Mouse (Mus musculus): Measurements from ENCODE around the gene Slc52a3. TPM values are rescaled to one million over a fixed set of nuclear protein-coding genes. Genes with fewer than 3 reads are reported as not detected.

Slc52a3 gene
- total RNA-seq, 2 experiments from 2014 or later, result 0.07 to 1.0 TPM

DNA sequence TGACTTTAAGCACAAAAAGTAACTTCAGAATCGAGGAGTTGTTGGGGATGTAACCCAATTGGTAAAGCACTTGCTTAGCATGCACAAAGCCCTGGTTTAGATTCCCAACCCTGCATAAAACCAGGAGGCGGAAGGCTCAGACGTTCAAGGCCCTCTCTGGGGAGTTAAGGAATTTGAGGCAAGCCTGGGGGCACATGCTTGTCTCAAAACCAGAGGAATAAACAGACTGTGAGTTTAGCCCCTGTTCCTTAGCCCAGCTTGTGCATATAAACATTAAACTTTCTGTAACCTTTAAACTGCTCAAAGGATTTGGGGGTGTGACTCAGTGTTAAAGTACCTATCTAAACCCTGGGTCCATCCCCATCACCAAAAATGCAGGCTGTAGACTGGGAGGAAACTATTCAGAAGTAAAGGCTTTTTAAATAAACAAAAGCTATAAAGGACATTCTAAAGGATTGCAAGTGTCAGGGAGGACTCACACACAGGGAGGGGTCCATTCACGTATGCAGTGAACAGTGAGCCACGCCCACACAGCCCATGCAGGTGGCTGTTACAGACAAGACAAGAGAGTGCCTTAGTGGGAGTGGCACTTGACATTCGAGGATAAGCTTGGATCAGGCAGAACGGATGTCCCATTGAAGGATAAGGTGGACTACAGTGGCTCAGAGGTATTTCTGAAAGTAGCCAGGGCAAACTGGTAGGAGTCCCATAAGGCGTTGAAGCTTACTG, 1.6 kb downstream of the Slc52a3 start:
- no peak for ATAC-seq (ENCODE audit: poor library complexity, severe bottlenecking)

GRCm38 (mm10) chr2:151998505-151998899, 2.2 kb downstream of the Slc52a3 start:
- ATAC-seq (ENCODE audit: poor library complexity, severe bottlenecking), result no peak

- no peak for ATAC-seq (ENCODE audit: poor library complexity, severe bottlenecking)
Measured at GRCm38 (mm10) chr2:151998932-151999331, 2.6 kb downstream of the Slc52a3 start.

DNA sequence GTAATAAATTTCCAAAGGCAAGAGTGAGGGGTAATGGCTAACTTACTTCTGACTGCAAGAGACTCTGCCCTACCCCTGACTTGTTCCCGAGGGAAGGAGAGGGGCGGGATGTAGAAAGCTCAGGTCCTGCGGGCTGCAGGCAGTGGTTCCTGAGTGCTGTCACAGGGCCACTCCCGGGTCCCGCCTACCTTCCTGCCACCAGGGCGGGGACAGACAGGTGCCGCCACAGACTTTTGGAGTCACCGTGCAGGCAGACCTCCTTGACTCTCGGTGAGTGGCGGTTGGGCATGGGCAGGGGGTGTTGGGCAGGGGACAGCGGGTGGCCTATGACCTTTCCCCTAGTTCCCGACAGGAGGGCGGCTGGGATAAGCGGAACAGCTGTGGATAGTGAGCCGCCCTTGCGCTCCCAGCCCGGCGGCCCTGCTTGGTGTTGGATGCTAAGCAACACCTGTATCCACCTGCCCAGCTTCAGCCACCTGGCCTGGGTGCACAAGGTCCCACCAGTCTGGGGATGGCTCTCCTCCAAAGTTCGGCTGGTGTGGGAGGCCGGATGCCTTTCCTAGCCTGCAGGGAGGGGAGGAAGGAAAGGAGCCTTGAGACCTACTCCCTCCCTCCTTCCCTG, 3.5 kb downstream of the Slc52a3 start:
- ATAC-seq (ENCODE audit: poor library complexity, severe bottlenecking), result no peak

DNA sequence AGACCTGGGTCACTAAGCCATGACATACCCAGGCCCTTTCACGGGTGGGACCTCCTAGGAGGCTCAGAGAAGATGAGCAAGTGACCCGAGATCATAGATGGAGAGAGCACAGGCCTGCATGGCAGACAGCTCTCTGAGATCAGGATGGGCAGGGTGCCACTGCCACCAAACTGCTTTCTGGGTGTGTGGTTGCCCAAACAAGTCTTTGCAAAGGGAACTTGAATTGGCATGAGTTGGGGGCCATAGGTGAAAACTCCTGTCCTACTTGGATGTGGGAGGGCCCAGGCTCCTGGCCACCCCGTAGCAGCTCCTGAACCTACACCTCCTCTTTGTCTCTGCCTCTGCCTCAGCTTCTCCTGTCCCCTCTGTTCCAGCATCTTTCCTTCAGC, 4.0 kb downstream of the Slc52a3 start:
- no peak for ATAC-seq (ENCODE audit: poor library complexity, severe bottlenecking)

GRCm38 (mm10) chr2:152000735-152001134, 4.4 kb downstream of the Slc52a3 start:
- ATAC-seq (ENCODE audit: poor library complexity, severe bottlenecking), result no peak

DNA sequence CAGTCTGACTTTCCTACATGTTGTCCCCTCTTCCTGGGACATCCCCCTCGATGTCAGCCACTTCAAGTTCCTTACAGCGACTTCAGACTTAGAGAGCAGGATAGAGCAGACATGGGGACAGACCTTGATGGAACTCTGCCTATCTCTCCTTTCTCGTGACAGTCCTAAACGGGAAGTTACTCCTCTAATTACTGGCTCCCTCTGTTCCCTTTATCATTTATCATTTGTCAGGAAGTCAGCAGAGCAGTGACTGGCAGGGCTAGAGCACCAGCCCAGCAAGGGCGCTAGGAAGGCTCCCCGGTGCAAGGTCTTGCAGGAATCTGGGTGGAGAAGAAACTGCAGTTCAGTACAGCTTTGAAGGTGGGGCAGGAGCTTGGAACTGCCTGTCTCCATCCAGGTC, 6.2 kb downstream of the Slc52a3 start:
- ATAC-seq (ENCODE audit: poor library complexity, severe bottlenecking), result no peak

DNA sequence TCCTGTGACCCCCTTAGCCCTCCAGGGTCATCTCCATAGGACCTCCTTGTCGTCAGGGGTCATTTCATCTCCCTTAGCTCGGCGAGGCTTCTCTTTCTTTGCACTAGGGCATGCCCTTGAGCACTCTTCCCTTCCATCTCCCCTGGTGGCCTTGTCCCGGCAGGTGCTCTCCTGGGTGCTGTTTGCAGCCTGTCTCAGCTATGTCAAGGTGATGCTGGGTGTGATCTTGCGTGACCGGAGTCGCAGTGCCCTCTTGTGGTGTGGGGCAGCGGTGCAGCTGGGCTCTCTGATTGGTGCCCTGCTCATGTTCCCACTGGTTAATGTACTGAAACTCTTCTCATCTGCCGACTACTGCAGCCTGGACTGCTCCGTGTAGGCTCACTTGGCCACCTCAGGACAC, 11.5 kb downstream of the Slc52a3 start:
- no peak for ATAC-seq (ENCODE audit: poor library complexity, severe bottlenecking)

- ATAC-seq (ENCODE audit: poor library complexity, severe bottlenecking), result no peak
Measured at GRCm38 (mm10) chr2:152009061-152009779, 12.9 kb downstream of the Slc52a3 start.

DNA sequence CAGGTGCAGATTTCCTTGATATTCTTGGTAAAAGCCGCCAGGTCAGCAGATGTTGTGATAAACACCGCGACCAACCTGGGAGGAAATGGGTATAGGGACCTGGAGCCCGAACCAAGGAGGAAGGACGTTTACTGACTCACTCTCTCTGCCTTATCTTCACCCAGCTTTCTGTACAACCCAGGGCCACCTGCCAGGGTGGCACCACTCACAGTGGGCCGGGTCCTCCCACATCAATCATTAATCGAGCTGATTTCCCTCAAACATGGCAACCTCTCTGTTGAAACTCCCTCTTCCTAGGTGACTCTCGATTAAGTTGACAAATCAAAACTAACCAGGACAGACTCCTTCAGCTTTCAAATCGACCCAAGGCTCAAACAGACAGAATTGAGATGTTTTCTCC, 13.9 kb downstream of the Slc52a3 start:
- ATAC-seq (ENCODE audit: poor library complexity, severe bottlenecking), result no peak

- no peak for ATAC-seq (ENCODE audit: poor library complexity, severe bottlenecking)
Measured at GRCm38 (mm10) chr2:152010661-152011060, 14.3 kb downstream of the Slc52a3 start.

- ATAC-seq (ENCODE audit: poor library complexity, severe bottlenecking), result no peak
Measured at GRCm38 (mm10) chr2:152011724-152012123, 15.4 kb downstream of the Slc52a3 start.

DNA sequence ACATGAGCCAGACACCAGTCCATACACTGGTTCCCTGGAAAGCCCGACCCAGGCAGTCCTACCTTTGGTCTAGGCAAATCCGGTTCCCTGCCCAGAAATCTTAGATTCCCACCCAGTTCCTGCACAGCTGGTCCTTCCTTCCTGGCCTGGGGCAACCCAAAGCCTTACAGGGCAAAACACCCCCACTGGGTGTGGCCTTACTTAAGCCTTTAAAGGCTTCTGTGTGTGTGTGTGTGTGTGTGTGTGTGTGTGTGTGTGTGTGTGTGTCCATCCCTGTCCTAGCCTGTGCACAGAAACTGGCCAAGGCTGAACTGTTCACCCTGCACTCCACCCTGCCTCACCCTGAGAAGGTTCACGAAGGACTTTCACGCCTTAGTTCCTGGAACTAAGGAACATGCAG, 15.9 kb downstream of the Slc52a3 start:
- peak; percentile 58 for ATAC-seq (ENCODE audit: poor library complexity, severe bottlenecking)

- peak; percentile 63 for ATAC-seq (ENCODE audit: poor library complexity, severe bottlenecking)
Measured at GRCm38 (mm10) chr2:152012701-152013100, 16.4 kb downstream of the Slc52a3 start.

GRCm38 (mm10) chr2:152015997-152016396, 19.7 kb downstream of the Slc52a3 start:
- no peak for ATAC-seq (ENCODE audit: poor library complexity, severe bottlenecking)

GRCm38 (mm10) chr2:152016666-152017065, 20.4 kb downstream of the Slc52a3 start:
- ATAC-seq (ENCODE audit: poor library complexity, severe bottlenecking), result no peak

DNA sequence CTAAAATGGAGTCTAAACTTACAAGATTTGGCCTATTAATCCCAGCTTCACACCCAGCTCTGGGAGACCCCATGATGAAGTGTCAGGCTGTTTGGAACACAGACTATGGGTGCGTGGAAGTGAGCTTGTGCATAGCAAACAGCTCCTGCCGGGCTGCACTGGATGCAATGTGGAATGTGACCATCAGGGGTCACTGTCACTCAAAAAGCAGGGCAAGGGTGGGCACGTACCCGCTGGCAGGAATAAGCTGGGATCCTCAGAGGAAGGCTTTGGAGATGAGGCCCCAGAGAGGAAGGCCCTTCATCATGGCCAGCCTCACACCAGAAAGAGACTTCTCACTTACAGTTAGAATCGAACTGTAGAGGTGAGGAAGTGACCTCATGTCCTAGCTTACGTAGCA, 23.9 kb downstream of the Slc52a3 start:
- ATAC-seq (ENCODE audit: poor library complexity, severe bottlenecking), result peak; percentile 77

- ATAC-seq (ENCODE audit: poor library complexity, severe bottlenecking), result no peak
Measured at GRCm38 (mm10) chr2:152022022-152022421, 25.7 kb downstream of the Slc52a3 start.

GRCm38 (mm10) chr2:152024883-152025422, 28.6 kb downstream of the Slc52a3 start:
- no peak for ATAC-seq (ENCODE audit: poor library complexity, severe bottlenecking)

- peak; percentile 95 for ATAC-seq (ENCODE audit: poor library complexity, severe bottlenecking)
Measured at GRCm38 (mm10) chr2:152029252-152030082, 33.2 kb downstream of the Slc52a3 start.

GRCm38 (mm10) chr2:152030986-152031385, 34.7 kb downstream of the Slc52a3 start:
- no peak for ATAC-seq (ENCODE audit: poor library complexity, severe bottlenecking)
